Comparison of ENCODE assay signal across 8 mouse cellular contexts in the genomic region with DNA sequence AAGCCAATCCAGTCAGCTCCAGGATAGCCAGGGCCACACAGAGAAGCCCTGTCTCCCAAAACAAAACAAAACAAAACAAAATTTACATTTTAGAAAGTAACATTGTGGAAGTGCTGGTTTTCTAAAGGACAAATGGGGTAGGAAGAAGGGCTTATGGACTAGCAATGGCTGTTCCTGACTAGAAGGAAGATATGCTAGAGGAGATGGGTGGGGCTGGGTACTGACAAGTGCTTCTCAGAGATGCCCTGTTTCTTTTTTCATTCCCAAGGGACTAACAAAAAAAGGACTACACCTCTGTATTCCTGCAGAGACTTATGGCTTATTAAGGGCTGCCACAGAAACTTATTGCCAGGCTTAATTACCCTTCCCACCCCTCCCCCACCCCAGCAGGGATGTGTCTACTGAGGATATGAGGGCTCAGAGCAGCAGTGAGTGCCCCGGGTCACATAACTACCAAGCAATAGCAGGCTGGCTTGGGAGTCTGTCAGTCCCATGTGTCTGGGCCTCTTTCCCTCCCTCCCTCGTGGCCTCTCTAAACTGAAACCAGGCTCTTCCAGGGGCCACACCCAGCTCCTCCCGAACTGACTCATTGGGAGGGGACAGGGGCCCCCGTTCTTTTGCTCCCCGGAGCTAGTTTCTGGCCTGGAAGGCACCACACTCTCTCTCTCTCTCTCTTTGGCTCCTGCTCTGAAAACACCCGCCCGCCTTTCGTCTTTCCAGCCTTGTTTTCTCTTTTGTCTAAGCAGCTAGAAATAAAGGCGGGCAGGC. TPM values are rescaled to one million over a fixed set of nuclear protein-coding genes. Genes with fewer than 3 reads are reported as not detected.
A peak's percentile ranks its signal among the peaks of the same experiment; 100 is the strongest.
DNase-seq lines count a peak whose midpoint lies in the region; ATAC-seq and TF ChIP-seq lines count a peak whose summit lies in the region.
"Had no signal": no experiment of that assay in that cellular context is flagged by ENCODE, and none has a peak within 500 bp of the region (broad histone marks: within the 10 kb centered on the region; RNA-seq: fewer than 3 reads in every experiment).

No protein-coding gene starts in this region.

- no peaks in the 10 kb centered on the region for H3K36me3 ChIP-seq in MEL (ENCODE audit: control insufficient read depth in 1 of 2, insufficient read depth in 2 of 2, low read length in 2 of 2)
- no peaks in the 10 kb centered on the region for H3K36me3 ChIP-seq in limb, embryonic 10.5 days
- H3K36me3 ChIP-seq in midbrain, embryonic 16.5 days (ENCODE audit: control insufficient read depth, insufficient read depth, low read length), result no peaks in the 10 kb centered on the region
- H3K36me3 ChIP-seq: hindbrain, embryonic 15.5 days had no signal

- peak overlapping the region; percentile 13 for H3K27ac ChIP-seq in MEL (ENCODE audit: control insufficient read depth, low read depth, low read length)
- H3K27ac ChIP-seq in limb, embryonic 10.5 days, result peak overlapping the region; percentile 86
- no peak overlapping the region for H3K27ac ChIP-seq in midbrain, embryonic 16.5 days (ENCODE audit: low read length)
- H3K27ac ChIP-seq: hindbrain, embryonic 15.5 days had no signal

- H3K4me3 ChIP-seq in MEL (ENCODE audit: control insufficient read depth in 1 of 2, insufficient read depth in 1 of 2, low read depth in 2 of 2, low read length in 2 of 2), result peak overlapping the region; percentile 44 to 50
- H3K4me3 ChIP-seq in limb, embryonic 10.5 days, result peak overlapping the region; percentile 22
- H3K4me3 ChIP-seq in midbrain, embryonic 16.5 days (ENCODE audit: low read depth, low read length), result no peak overlapping the region
- H3K4me3 ChIP-seq: hindbrain, embryonic 15.5 days had no signal

- peak; percentile 57 for DNase-seq in MEL (ENCODE audit: low read depth, low spot score)
- DNase-seq in c-Kit-positive CD71-negative TER-119-negative erythroid progenitor cells, embryonic 14.5 days (ENCODE audit: low read depth), result peak; percentile 20
- DNase-seq in heart, adult 11 months, result peak; percentile 96
- peak; percentile 60 for DNase-seq in limb, embryonic 10.5 days (ENCODE audit: low spot score)
- no peak for DNase-seq in layer of hippocampus, adult 9-11 months
- DNase-seq in thymus, adult 18-20 months, result no peak

- no peak for TF ChIP-seq RAD21 in MEL (IDR thresholded peaks at IDR 0.05; ENCODE audit: low read depth, low read length)

- no peaks in the 10 kb centered on the region for H3K9me3 ChIP-seq in MEL (replicated peaks; ENCODE audit: insufficient read depth, low read length)
- no peaks in the 10 kb centered on the region for H3K9me3 ChIP-seq in limb, embryonic 10.5 days (replicated peaks)
- no peaks in the 10 kb centered on the region for H3K9me3 ChIP-seq in midbrain, embryonic 16.5 days (replicated peaks; ENCODE audit: control insufficient read depth, low read length, poor library complexity, severe bottlenecking)
- H3K9me3 ChIP-seq: hindbrain, embryonic 15.5 days had no signal

- peaks cover 0 to 8% of the 10 kb centered on the region in 2 experiments; a peak in 1 of 4 replicates for H3K4me1 ChIP-seq in MEL (ENCODE audit: control insufficient read depth in 1 of 2, insufficient read depth in 2 of 2, low read length in 2 of 2)
- H3K4me1 ChIP-seq in limb, embryonic 10.5 days, result peaks cover 27% of the 10 kb centered on the region
- peaks cover 3% of the 10 kb centered on the region; the same call in 1 of the 2 replicates for H3K4me1 ChIP-seq in midbrain, embryonic 16.5 days (ENCODE audit: control insufficient read depth, insufficient read depth, low read length)

- no peak for TF ChIP-seq EP300 in MEL (IDR thresholded peaks at IDR 0.05; ENCODE audit: low read depth in 1 of 2, low read length in 2 of 2)

- WGBS in limb, embryonic 10.5 days, result 9% methylated on average over 9 of the region's 9 CpGs
- 5% methylated on average over 9 of the region's 9 CpGs for WGBS in midbrain, embryonic 16.5 days

- TF ChIP-seq CTCF in MEL (IDR thresholded peaks at IDR 0.05 in 2 of 3, conservative IDR thresholded peaks at IDR 0.05 in 1 of 3; ENCODE audit: control insufficient read depth in 1 of 3, insufficient read depth in 1 of 3, low read depth in 2 of 3, low read length in 3 of 3, poor library complexity in 1 of 3, severe bottlenecking in 1 of 3), result no peak

- 0 out of 4 replicates have a peak, but pooled peaks cover 0 to 2% of the 10 kb centered on the region in 2 experiments for H3K27me3 ChIP-seq in MEL (ENCODE audit: control insufficient read depth in 1 of 2, insufficient read depth in 2 of 2, low read length in 2 of 2)
- 0 out of 2 replicates have a peak, but pooled peaks cover 4% of the 10 kb centered on the region for H3K27me3 ChIP-seq in limb, embryonic 10.5 days (ENCODE audit: low read depth, poor library complexity, severe bottlenecking)
- no peaks in the 10 kb centered on the region; the same call in 1 of the 2 replicates for H3K27me3 ChIP-seq in midbrain, embryonic 16.5 days (ENCODE audit: control insufficient read depth, insufficient read depth, low read depth, low read length)
- H3K27me3 ChIP-seq: hindbrain, embryonic 15.5 days had no signal

- no peak for ATAC-seq in midbrain, embryonic 16.5 days

- no peaks in the 10 kb centered on the region for H3K79me2 ChIP-seq in MEL (ENCODE audit: control insufficient read depth, insufficient read depth, low read length, poor library complexity)

- no peak overlapping the region for H3K4me2 ChIP-seq in midbrain, embryonic 16.5 days (ENCODE audit: low read length)
- H3K4me2 ChIP-seq: hindbrain, embryonic 15.5 days had no signal

- TF ChIP-seq POLR2A in MEL (IDR thresholded peaks at IDR 0.05; ENCODE audit: control insufficient read depth in 1 of 2, insufficient read depth in 1 of 2, low read depth in 1 of 2, low read length in 2 of 2, poor library complexity in 1 of 2), result peak in 1 of 2 experiments; percentile 27; a peak in 1 of 4 replicates

- peak overlapping the region; percentile 56 for H3K9ac ChIP-seq in MEL (ENCODE audit: control insufficient read depth, low read depth, low read length, poor library complexity, severe bottlenecking)
- H3K9ac ChIP-seq in midbrain, embryonic 16.5 days (ENCODE audit: low read depth, low read length), result 0 out of 2 replicates have a peak overlapping the region, but pooled peaks have one; percentile 23
- H3K9ac ChIP-seq: hindbrain, embryonic 15.5 days had no signal

TF ChIP-seq in MEL, 35 proteins besides CTCF, POLR2A, EP300 and RAD21:
- TF ChIP-seq MAX (IDR thresholded peaks at IDR 0.05; ENCODE audit: low read length) (peak; percentile 46; the same call in 1 of the 2 replicates), GABPA (IDR thresholded peaks at IDR 0.05; ENCODE audit: low read depth, low read length) (no peak), RCOR1 (IDR thresholded peaks at IDR 0.05; ENCODE audit: low read depth, low read length) (no peak), ZC3H11A (IDR thresholded peaks at IDR 0.05; ENCODE audit: low read depth, low read length) (no peak), MYC (IDR thresholded peaks at IDR 0.05; ENCODE audit: low read depth, low read length) (0 out of 2 replicates have a peak, but pooled peaks have one; percentile 32)

RNA-seq across cellular contexts. Expression of gene Epb41l4b, which starts 10.0 kb away (rescaled TPM):
- not detected in 2 replicates for total RNA-seq in MEL (2012; rRNA removed)
- not detected for polyA plus RNA-seq in MEL (2012; ENCODE audit: insufficient read depth in 1 of 2, insufficient read length in 2 of 2, low read depth in 1 of 2, low replicate concordance in 2 of 2, missing spikeins in 1 of 2)
- polyA plus RNA-seq in limb, embryonic 10.5 days (2016; fragmentation: Nextera tagmentation; extraction: Ambion mirVana), result 1.1 and 1.6 TPM in 2 replicates
- 3.1 and 4.3 TPM in 2 replicates for polyA plus RNA-seq in midbrain, embryonic 16.5 days (2015; fragmentation: Nextera tagmentation; extraction: Ambion mirVana)

Comparison
In these comparisons a context has a peak if more than half of its experiments do, and no peak if none do; other contexts are left out.
1. DNase-seq: peak in MEL (single experiment), c-Kit-positive CD71-negative TER-119-negative erythroid progenitor cells, embryonic 14.5 days (single experiment), heart, adult 11 months (single experiment) and limb, embryonic 10.5 days (single experiment); none in layer of hippocampus, adult 9-11 months (single experiment) and thymus, adult 18-20 months (0 of 2).